Mouse (Mus musculus) liver, embryonic 14.5 days (tissue): Measurements from ENCODE around the gene Ccdc186. TPM values are rescaled to one million over a fixed set of nuclear protein-coding genes. Genes with fewer than 3 reads are reported as not detected.

Source experiments
- ATAC-seq: fragments of 200-750 bp; cut with Nextera tagmentation; 2 replicates; pipeline ENCODE4 v1.8.0; 2017; ENCODE audit warnings: moderate number of reproducible peaks, mild to moderate bottlenecking, moderate library complexity; ENCODE audit not compliant: insufficient read depth
- DNase-seq, 3 experiments: peaks; one replicate each; pipeline ENCODE4 v3.0.0-alpha.2; 2012 to 2013; ENCODE audit warnings: low read depth in 3 of 3, low spot score in 3 of 3
- H3K27ac ChIP-seq: fragments of 300-500 bp; sonication (generic); 2 replicates; pipeline ENCODE4 v1.5.1; 2014; ENCODE audit warnings: moderate library complexity, mild to moderate bottlenecking, control low read depth, inconsistent platforms
- H3K27me3 ChIP-seq: fragments of 300-500 bp; sonication (generic); 2 replicates; pipeline ENCODE4 v1.6.1; 2014; ENCODE audit warnings: mild to moderate bottlenecking, low read length, moderate library complexity; ENCODE audit not compliant: control insufficient read depth, insufficient read depth
- H3K36me3 ChIP-seq: fragments of 300-500 bp; sonication (generic); replicated peaks from 2 replicates; pipeline ENCODE4 v1.6.1; 2014; ENCODE audit warnings: low read depth; ENCODE audit not compliant: control insufficient read depth, insufficient read depth
- H3K4me1 ChIP-seq, 2 experiments: fragments of 200-500 bp in 1 of 2; fragments of 300-500 bp in 1 of 2; sonication (generic) in 1 of 2; replicated peaks; 2 replicates each; pipeline ENCODE4 v1.6.1; 2012 to 2014; ENCODE audit warnings: antibody characterized with exemption in 1 of 2, inconsistent platforms in 1 of 2, low read length in 1 of 2; ENCODE audit not compliant: control insufficient read depth in 2 of 2, insufficient read depth in 2 of 2
- H3K4me2 ChIP-seq: fragments of 300-500 bp; sonication (generic); 2 replicates; pipeline ENCODE4 v1.6.1; 2014; ENCODE audit warnings: low read depth, mild to moderate bottlenecking, control low read depth, moderate library complexity
- H3K4me3 ChIP-seq, 2 experiments: fragments of 200-500 bp in 1 of 2; fragments of 300-500 bp in 1 of 2; sonication (generic) in 1 of 2; 2 replicates each; pipeline ENCODE4 v1.5.1; 2012 to 2014; ENCODE audit warnings: low read depth in 2 of 2, low read length in 2 of 2, mild to moderate bottlenecking in 2 of 2, control low read depth in 1 of 2, inconsistent platforms in 1 of 2, moderate library complexity in 1 of 2; ENCODE audit not compliant: insufficient read depth in 1 of 2
- H3K9ac ChIP-seq: fragments of 300-500 bp; sonication (generic); replicated peaks from 2 replicates; pipeline ENCODE4 v1.6.1; 2014; ENCODE audit warnings: mild to moderate bottlenecking, control low read depth, moderate library complexity
- H3K9me3 ChIP-seq: fragments of 300-500 bp; sonication (generic); 2 replicates; pipeline ENCODE4 v1.6.1; 2016; ENCODE audit warnings: low read length, mixed read lengths; ENCODE audit not compliant: control insufficient read depth
- CTCF ChIP-seq: IDR thresholded peaks from 2 replicates; pipeline ENCODE4 v1.5.1; 2016; ENCODE audit warnings: antibody characterized with exemption, low read depth, control low read depth
- EP300 ChIP-seq: IDR thresholded peaks from 2 replicates; pipeline ENCODE4 v1.6.1; 2016; ENCODE audit warnings: antibody characterized with exemption, low read depth
- WGBS: fragments of 180-500 bp; shearing (Covaris S2); extraction: QIAGEN DNeasy Blood & Tissue Kit; methylation state at CpG from one replicate; pipeline ENCODE4 v1.1.7; 2014; ENCODE audit not compliant: insufficient replicate concordance; 5-methylcytosine and 5-hydroxymethylcytosine counted together
- polyA plus RNA-seq, 2 experiments: library from polyadenylated mRNA; depleted of rRNA in 1 of 2; stranded (reverse) in 1 of 2; unstranded in 1 of 2; fragments of >200 nt; fragmentation: Nextera tagmentation in 1 of 2; extraction: Ambion mirVana in 1 of 2; gene quantifications; 2 replicates each; pipeline versions ENCODE4 v1.2.1 to v1.2.3; 2012 to 2014

Ccdc186 gene
- polyA plus RNA-seq, 2 experiments, result 2.3 to 4.9 TPM

DNA sequence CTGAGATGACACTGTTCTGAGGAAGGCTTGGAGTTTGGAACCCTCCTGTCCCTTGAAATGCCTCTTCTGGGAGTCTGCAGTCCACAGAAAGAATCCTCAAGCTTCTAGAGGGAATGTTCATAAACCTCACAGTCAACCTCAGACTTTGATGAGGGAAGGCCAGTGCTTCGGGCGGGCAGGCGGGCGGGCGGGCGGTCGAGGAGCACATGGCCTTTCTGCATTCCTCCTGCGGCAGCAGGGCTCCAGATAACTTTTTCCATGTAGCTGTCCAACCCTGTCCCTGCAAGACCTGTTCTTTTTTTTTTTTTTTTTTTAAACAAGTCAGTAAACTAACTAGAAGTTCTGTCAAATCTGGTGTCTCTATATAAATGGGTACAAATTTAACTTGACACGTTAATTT, 75.4 kb downstream of the Ccdc186 start:
- Histone ChIP-seq H3K36me3 (no peaks in the 10 kb centered on the region), H3K27me3 (no peaks in the 10 kb centered on the region), H3K4me1 (no peaks in the 10 kb centered on the region; a peak in 1 of 4 replicates), H3K4me3 (no peak overlapping the region), H3K27ac (no peak overlapping the region), H3K9me3 (no peaks in the 10 kb centered on the region), H3K4me2 (no peak overlapping the region), H3K9ac (no peak overlapping the region)
- WGBS, result 75% methylated on average over 9 of the region's 9 CpGs
- no peak for ATAC-seq
- TF ChIP-seq EP300, result no peak
- TF ChIP-seq CTCF, result no peak
- DNase-seq, result no peak

DNA sequence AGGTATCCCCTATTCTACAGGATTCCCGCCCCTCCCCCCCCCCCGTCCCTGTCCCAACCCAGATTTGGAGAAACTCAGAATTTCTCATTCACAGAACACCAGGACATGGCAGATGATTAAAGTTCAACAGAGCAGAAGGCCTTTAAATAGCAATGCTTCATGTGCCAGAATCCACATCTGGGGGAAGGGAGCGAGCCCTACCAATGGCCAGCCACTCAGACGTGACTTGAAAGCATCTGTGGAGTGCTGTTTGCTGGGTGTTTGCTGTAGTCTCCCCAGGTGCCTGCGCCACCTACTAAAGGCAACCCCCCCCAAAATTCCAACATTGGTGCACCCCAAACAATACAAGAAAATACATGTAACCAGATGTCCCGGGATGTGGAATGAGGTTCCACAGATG, 76.5 kb downstream of the Ccdc186 start:
- DNase-seq, result no peak
- Histone ChIP-seq H3K36me3 (no peaks in the 10 kb centered on the region), H3K4me1 (no peaks in the 10 kb centered on the region; a peak in 1 of 4 replicates), H3K4me2 (no peak overlapping the region), H3K9ac (no peak overlapping the region), H3K27ac (no peak overlapping the region), H3K9me3 (no peaks in the 10 kb centered on the region), H3K27me3 (no peaks in the 10 kb centered on the region), H3K4me3 (no peak overlapping the region)
- no peak for TF ChIP-seq EP300
- no peak for ATAC-seq
- 64% methylated on average over 5 of the region's 6 CpGs for WGBS

DNA sequence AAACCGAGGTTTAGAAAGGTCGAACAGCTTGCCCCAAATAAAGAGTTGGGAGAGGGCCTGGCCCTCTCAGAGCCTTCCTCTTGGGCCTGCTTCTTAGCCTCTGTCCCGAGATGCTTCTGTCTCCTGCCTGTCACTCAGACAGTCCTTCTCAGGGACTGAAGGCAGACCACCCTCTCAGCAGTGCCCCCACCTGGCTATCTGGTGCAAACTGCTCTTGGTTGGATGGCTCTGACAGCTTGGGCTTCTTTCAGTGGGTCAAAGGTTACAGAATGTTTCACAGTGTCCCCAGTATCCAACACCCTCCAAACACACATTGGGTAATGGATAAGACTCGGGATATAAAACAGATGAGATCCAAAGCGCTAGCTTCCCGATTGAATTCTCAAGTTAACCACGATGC, 76.9 kb downstream of the Ccdc186 start:
- H3K36me3 ChIP-seq, result no peaks in the 10 kb centered on the region
- H3K4me1 ChIP-seq, result no peaks in the 10 kb centered on the region; a peak in 1 of 4 replicates
- no peak for ATAC-seq
- H3K4me3 ChIP-seq, result no peak overlapping the region
- no peak overlapping the region for H3K9ac ChIP-seq
- H3K27ac ChIP-seq, result no peak overlapping the region
- no peaks in the 10 kb centered on the region for H3K9me3 ChIP-seq
- TF ChIP-seq CTCF, result peak; percentile 42
- TF ChIP-seq EP300, result no peak
- DNase-seq, result no peak
- no peak overlapping the region for H3K4me2 ChIP-seq
- H3K27me3 ChIP-seq, result no peaks in the 10 kb centered on the region
- WGBS, result 52% methylated on average over 7 of the region's 7 CpGs

Other genes with a start within 250 kb of the Ccdc186 start
- 0.26 and 0.30 TPM in 2 replicates for gene Adrb1, start 100.0 kb downstream of the Ccdc186 start, polyA plus RNA-seq (2012; rRNA removed)
- gene Adrb1, start 100.0 kb downstream of the Ccdc186 start, polyA plus RNA-seq (2014; fragmentation: Nextera tagmentation; extraction: Ambion mirVana), result 0.20 and 0.29 TPM in 2 replicates
- gene Tdrd1, start 4.0 kb upstream of the Ccdc186 start, polyA plus RNA-seq (2012; rRNA removed), result under 0.01 and 0.02 TPM in 2 replicates
- gene Tdrd1, start 4.0 kb upstream of the Ccdc186 start, polyA plus RNA-seq (2014; fragmentation: Nextera tagmentation; extraction: Ambion mirVana), result 0.05 TPM in 1 of 2 replicates, not detected in the other
- 0.01 and 0.02 TPM in 2 replicates for gene Vwa2, start 52.1 kb upstream of the Ccdc186 start, polyA plus RNA-seq (2012; rRNA removed)
- not detected in 2 replicates for gene Vwa2, start 52.1 kb upstream of the Ccdc186 start, polyA plus RNA-seq (2014; fragmentation: Nextera tagmentation; extraction: Ambion mirVana)
- gene Afap1l2, start 186.0 kb upstream of the Ccdc186 start, polyA plus RNA-seq (2012; rRNA removed), result 0.45 and 0.57 TPM in 2 replicates
- 0.44 and 0.53 TPM in 2 replicates for gene Afap1l2, start 186.0 kb upstream of the Ccdc186 start, polyA plus RNA-seq (2014; fragmentation: Nextera tagmentation; extraction: Ambion mirVana)